Mouse (Mus musculus) hematopoietic stem cell, adult 5-6 weeks (primary cell): Measurements from ENCODE around the gene March7. TPM values are rescaled to one million over a fixed set of nuclear protein-coding genes. Genes with fewer than 3 reads are reported as not detected.

Experiments used
- ATAC-seq, 2 experiments: fragments of 125-278 bp in 1 of 2; replicated peaks in 1 of 2; 2 replicates each; pipeline ENCODE4 v1.8.0; 2016 to 2017; ENCODE audit warnings: inconsistent platforms in 2 of 2, mild to moderate bottlenecking in 2 of 2, moderate number of reproducible peaks in 2 of 2, low read depth in 1 of 2, moderate TSS enrichment in 1 of 2; ENCODE audit not compliant: low FRiP score in 2 of 2, poor library complexity in 2 of 2, severe bottlenecking in 2 of 2, insufficient read depth in 1 of 2, low TSS enrichment in 1 of 2
- total RNA-seq: library from RNA; stranded (forward); fragments of 172-1452, 232-1000 nt; gene quantifications from 2 replicates; pipeline ENCODE4 v1.2.3, GENCODE M21; 2017

Gene March7
- total RNA-seq, 1 experiment from 2014 or later: 111 TPM

DNA sequence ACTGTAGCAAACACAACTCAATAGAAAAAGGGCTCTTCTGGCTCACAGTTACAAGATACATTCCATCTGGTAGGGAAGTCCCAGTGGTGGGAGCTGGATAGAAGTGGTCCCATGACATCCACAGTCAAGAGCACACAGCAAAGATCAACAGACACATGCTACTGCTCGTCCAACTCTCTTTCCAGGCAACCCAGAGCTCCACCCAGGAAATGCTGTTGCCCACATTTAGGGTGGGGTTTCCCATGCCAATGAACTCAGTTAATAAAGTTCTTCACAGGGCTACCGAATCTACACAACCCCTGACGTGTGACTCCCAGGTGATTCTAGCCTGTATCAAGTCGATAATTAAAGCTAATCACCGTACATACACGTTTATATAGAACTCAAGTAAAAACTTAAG lies 5.5 kb upstream of the March7 start:
- peak in 1 of 2 experiments; percentile 18; a peak in 1 of 4 replicates for ATAC-seq

DNA sequence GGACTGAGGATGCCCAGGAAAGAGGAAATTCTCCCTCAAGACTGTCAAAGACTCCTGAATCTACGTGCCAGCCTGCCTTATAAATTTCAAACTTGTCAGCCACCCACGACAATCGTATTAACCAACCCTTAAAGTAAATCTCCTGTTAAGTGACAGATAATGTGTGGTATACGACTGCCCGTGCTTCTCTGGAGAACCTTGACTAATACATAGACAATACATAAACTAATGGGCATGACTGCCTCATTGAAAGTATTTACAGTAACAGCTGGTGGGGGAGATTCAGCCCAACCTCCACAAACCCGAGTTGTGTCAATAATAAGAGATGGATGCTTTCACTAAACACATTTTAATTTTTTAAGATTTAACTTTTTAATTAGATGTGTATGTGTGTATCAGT lies 3.9 kb upstream of the March7 start:
- ATAC-seq: no peak

DNA sequence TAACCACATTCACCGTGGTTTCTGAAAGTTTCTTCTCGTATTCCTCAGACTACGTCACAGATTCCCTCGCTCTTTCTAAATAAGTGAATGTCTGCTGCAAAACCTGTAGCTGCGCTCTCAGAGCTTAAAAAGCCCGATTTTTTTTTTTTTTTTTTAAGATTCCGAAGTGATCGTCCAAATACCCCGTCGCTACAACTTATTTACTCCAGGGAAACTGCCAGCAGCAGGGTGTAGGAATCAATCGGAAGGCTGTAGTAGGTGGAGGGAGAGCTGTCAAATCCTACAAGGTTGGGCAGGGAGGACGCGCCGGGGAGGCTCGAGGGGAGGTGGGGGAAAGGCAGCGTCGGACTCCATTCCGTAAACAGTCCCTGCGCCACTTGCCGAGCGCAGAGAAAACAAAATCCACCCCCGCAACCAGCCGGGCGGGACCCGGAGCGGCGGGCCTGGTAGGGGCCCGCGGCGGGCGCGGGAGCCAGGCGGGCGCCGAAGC lies 520 bp upstream of the March7 start:
- ATAC-seq: peak in 1 of 2 experiments; percentile 19; a peak in 1 of 4 replicates

DNA sequence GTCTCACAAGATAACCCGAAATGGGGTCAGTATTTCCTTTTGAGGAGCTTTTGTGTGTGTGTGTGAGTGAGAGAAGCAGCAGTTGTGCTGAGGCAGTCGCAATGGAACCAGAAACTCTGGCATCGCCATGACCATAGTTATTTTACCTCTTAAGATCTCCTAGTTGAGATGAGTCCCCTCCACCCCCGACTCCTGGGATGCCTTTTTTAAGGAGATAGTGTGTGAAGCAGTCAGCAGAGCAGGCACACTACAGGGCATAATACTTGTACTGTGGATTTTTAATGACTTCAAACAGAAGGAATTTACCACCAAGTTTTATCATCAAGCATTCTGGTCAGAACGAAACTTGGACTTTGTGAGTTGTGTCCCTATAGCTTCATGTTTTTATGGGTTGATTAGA lies 1.1 kb downstream of the March7 start:
- ATAC-seq: no peak

DNA sequence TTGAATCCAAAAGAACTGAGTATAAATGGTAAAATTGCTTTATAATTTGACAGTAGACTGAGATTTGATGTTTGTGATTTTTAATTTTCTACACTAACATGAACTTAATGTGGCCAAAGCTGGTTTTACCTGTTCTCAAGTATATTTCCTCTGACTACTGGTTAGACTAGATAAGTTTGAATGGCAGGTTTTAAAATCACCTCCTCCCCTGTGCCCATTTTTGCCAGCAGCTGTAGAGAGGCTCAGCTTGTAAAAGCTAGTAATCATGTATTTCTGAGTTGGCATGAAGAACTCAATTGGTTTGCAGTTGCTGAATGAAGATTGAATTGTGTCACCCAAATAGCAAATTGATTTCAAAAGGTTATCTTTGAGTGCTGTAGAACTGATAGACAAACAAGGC lies 2.8 kb downstream of the March7 start:
- no peak for ATAC-seq

DNA sequence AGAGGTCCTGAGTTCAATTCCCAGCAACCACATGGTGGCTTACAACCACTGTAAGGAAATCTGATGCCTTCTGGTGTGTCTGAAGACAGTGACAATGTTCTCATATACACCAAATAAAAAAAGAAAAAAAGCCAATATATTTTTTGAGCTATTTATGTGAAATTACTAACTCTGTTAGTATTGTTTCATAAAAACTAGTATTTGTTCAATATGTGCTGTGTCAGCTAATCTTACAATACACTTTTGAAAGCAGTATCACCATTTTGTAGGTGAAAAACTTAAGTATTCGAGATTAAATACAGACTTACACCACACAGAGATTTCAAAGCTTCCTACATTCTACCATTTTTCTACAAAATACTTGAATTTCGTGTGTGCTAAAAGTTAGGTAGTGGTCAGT lies 5.0 kb downstream of the March7 start:
- no peak for ATAC-seq

DNA sequence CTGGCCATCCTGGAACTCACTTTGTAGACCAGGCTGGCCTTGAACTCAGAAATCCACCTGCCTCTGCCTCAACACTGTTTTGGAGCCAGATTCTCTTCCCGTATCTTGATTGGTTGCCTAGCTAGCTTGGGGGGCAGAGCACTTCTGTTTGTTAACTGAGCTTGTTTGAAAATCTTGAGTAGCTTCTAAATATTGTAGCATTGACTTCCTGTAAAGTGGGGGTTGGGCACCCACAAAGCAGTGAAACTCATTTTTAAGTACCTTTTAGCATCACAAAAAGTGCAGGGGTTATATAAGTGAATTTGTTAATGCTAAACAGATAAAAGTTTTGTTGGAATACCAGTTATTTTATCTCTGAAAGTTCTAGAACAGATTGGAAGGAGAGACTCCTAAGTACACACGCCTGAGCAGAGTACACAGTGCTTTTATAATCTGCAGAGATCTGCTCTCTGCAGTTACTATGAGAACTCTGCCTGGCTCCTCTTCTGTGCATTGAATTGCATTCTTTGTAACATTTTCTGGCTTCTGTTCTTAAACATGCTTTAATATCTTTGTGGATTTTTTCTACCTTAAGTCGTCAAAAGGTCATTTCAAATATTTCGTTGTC lies 7.0 kb downstream of the March7 start:
- ATAC-seq: no peak

DNA sequence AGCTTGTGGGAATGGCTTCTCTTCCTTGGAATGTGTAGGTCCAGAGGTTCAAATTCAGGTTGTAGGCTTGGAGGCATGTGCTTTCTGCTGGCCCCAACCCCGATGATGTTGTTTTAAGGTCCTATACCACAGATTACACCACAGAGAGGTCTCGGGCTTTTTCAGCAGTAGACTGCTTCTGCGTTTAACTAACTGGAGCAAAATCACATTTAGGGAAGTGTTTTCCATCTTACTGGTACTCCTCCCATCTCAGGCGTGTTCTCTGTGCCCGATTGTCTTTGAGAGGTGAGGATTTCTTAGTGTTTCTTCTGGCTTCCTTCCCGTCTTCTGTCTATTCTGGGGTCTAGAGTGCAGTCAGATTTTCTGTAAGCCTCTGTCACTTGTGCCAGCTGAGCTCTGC lies 7.9 kb downstream of the March7 start:
- peak in 1 of 2 experiments; percentile 32; a peak in 1 of 4 replicates for ATAC-seq

DNA sequence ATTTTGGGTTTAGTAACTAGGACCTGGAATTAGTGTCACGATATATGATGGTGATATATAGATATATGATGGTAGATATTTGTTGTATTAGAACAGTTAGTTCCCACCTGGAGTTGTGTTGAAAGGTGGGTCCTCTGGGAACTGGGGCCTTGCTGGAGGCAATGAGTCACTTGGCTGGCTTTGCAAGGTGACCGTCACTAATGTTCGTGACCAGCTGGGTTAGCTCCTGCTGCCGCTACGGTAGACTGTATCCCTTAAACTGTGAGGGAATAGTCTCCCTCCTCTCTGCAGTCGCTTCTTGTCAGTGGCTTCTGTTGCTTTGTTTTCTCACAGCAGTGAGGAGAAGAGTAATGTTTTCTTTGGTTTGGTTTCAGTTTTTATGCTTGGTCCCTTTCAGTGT lies 11.5 kb downstream of the March7 start:
- no peak for ATAC-seq

DNA sequence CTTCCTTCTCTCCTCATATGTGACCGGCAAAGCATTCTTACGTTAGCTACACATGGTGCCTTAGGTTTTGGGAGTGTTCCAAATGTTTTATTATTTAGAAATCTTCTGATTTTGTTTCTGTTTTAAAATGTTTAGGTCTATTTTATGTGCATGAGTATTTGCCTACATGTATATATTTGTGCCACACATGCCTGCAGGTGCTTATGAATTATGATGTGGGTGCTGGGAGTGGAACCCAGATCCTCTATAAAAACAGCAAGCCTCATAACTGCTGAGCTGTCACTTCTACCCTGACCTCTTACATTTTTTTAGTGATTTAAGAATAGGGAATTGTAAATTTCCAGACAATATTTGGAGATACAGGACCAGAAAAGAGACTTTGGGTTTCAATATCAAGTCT lies 12.3 kb downstream of the March7 start:
- no peak for ATAC-seq

DNA sequence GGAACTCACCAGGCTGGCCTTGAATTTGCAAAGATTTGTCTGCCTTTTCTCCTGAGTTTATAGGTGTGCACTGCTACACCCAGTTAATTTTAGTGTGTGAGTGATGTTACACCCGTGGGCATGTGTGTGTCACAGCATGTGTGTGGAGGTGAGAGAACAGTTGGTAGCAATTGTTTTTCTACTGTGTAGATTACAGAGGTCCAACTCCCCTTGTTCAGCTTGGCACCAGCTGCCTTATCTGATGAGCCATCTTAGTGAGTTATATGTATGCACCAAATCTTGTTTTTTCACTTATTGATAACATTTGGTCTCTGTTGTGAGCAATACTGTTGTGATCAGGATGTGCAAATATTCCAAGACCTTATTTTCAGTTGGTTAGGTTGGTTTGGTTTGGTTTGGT lies 13.8 kb downstream of the March7 start:
- ATAC-seq: no peak

DNA sequence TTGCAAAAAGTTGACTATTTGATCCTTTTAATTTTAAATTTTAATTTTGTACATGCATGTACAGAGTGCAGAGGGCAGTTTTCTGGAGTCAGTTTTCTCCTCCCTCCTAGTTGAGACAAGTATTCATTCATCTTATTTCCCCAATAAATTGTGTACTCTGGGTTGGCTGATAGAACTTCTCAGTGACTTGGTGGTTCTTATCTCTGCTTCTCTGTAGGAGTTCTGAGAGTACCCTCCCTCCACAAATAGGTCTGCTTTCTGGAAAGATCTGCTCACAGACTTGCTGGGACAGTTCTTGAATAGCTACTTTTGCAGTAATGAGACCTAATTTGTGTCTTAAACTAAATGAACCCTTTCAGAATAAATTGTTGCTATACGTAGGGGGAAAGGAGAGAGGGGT lies 18.8 kb downstream of the March7 start:
- ATAC-seq: no peak

DNA sequence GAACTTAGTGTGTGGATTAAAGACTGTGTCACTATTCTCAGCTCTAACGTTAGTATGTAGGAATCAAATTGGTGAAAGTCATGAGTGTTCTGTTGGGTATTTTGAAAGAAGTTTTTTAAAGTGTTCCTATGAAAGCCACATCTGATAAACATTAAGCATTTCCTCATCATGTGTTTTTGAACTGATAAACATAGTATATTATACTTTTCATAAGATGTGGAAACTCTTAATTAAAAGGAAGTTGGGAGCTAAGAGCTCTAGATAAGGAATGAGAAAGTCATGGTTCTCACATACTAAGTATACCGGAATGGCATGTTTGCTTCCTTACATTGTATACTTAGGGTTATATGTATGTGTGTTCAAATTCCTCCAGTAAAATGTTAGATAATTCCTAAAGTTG lies 20.7 kb downstream of the March7 start:
- ATAC-seq: no peak

DNA sequence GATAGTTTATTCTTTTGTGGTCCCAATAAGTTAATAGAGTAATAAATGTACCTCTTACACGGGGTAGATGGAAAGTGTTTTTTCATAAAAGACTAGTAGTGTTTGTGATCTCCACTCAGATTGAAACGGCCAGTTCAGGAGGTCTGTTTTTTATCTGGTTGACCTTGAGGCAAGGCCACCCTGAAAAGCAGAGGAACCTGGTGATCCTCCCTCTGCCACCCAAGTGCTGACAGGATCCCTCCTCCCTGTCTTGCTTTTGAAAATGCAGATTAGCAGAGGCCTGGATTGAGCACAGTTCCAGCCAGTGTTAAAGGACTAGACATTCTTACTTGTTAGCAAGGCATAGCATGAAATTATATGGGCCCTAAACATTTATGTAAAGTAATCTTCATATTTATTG lies 23.5 kb downstream of the March7 start:
- ATAC-seq: no peak

DNA sequence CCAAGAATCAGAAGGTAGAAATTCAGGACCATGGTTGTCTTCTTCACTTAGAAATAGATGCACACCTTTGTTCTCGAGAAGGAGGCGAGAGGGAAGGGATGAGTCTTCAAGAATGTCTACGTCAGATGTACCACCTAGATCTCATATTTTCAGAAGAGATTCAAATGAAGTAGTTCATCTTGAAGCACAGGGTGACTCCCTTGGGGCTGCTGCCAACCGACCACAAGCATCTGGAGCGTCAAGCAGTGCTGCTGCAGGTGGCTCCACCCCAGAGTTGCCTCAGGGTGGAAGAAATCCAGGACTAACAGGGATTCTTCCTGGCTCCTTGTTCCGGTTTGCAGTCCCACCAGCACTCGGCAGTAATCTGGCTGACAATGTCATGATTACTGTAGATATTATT lies 24.8 kb downstream of the March7 start:
- ATAC-seq: no peak

DNA sequence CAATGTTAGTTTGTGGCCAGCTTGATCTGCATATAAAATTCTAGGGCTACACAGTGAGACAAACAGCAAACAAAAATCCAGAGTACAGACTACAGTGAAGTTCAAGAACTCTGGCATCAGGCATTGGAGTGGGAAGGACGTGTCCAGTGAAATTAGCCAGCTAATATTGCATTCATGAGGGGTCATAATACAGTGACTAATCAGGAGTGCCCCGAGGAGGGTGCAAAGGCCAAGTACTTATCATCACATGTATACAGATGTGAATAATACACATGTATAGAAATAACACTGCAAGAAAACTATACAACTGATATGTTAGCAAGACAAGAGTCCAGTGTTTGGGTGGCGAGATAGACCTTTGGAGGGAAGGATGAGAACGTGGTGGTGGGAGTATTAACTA lies 43.1 kb downstream of the March7 start:
- ATAC-seq: no peak

DNA sequence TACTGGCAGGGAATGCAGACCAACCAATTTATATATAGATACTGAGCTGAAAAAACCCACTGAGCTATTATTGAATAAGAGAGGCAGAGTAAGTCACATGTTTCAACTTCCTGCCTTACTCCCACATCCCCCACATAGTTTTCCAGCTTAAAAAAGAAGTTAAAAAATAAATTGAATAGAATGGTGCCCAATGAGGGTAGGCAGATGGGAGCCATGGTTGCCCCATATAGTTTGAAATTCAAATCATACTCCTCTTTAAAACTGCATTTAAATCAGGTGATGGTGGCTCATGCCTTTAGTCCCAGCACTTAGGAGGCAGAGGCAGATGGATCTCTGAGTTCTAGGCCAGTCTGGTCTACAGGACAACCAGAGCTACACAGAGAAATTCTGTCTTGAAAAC lies 43.8 kb downstream of the March7 start:
- no peak for ATAC-seq

DNA sequence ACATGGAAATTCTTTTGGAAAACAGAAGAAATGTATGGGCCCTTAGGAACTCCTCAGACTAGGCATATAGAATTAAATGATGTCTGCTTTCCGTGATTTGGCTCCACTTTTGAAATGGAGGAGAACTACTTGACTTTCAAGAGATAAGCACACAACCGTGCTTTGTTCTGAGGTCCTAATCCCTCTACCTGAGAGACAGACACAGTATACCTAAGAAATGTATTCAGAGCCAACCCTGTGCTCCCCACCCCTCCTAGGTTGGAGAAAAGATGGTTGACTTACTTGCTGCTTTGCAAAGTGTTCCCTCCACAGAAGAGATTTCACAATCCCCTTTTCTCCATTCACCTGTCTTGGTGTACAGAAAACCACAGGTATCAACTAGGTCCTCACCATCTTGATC lies 47.1 kb downstream of the March7 start:
- ATAC-seq: no peak

DNA sequence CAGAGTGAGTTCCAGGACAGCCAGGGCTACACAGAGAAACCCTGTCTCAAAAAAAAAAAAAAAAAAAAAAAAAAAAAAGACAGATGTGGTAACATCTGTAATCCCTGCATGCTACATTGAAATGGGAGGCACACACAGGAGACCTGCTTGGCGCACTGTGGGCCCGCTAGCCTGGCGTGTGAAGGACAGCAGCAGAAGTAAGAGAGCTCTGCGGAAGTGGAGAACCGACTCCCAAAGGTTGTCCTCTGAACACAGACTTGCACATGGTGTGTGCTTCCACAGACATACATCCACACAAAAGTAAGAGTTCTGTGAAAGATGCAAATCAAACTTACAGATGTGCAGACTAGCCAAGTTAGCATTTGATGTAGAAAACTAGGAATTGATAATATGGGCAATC lies 49.5 kb downstream of the March7 start:
- ATAC-seq: no peak
